Mouse (Mus musculus) hindbrain, embryonic 11.5 days (tissue): ENCODE results near the gene Srsf10. TPM values are rescaled to one million over a fixed set of nuclear protein-coding genes. Genes with fewer than 3 reads are reported as not detected.

Experiments
- ATAC-seq: fragments of 200-750 bp; cut with Nextera tagmentation; 2 replicates; pipeline ENCODE4 v1.8.0; 2017; ENCODE audit warnings: mild to moderate bottlenecking, moderate TSS enrichment, moderate library complexity; ENCODE audit not compliant: low FRiP score
- DNase-seq: peaks from one replicate; pipeline ENCODE4 v3.0.0-alpha.2; 2015; ENCODE audit warnings: low spot score
- H3K27ac ChIP-seq: fragments of 300-500 bp; sonication (generic); 2 replicates; pipeline ENCODE4 v1.5.1; 2014; ENCODE audit warnings: mild to moderate bottlenecking, low read depth, low read length
- H3K27me3 ChIP-seq: fragments of 300-500 bp; sonication (generic); 2 replicates; pipeline ENCODE4 v1.6.1; 2014; ENCODE audit warnings: mild to moderate bottlenecking, low read length, moderate library complexity, mixed read lengths; ENCODE audit not compliant: control insufficient read depth, insufficient read depth
- H3K36me3 ChIP-seq: fragments of 300-500 bp; sonication (generic); 2 replicates; pipeline ENCODE4 v1.6.1; 2014; ENCODE audit warnings: mild to moderate bottlenecking, low read length, moderate library complexity, mixed read lengths; ENCODE audit not compliant: control insufficient read depth, insufficient read depth
- H3K4me1 ChIP-seq: fragments of 300-500 bp; sonication (generic); replicated peaks from 2 replicates; pipeline ENCODE4 v1.6.1; 2014; ENCODE audit warnings: low read length, mixed read lengths; ENCODE audit not compliant: control insufficient read depth, insufficient read depth
- H3K4me2 ChIP-seq: fragments of 300-500 bp; sonication (generic); replicated peaks from 2 replicates; pipeline ENCODE4 v1.6.1; 2014; ENCODE audit warnings: mild to moderate bottlenecking, low read depth, low read length
- H3K4me3 ChIP-seq: fragments of 300-500 bp; sonication (generic); 2 replicates; pipeline ENCODE4 v1.5.1; 2014; ENCODE audit warnings: low read depth, low read length
- H3K9ac ChIP-seq: fragments of 300-500 bp; sonication (generic); 2 replicates; pipeline ENCODE4 v1.6.1; 2014; ENCODE audit warnings: low read depth, low read length
- H3K9me3 ChIP-seq: fragments of 300-500 bp; sonication (generic); 2 replicates; pipeline ENCODE4 v1.6.1; 2016; ENCODE audit warnings: low read length; ENCODE audit not compliant: control insufficient read depth
- WGBS: fragments of 180-500 bp; shearing (Covaris S2); extraction: QIAGEN DNeasy Blood & Tissue Kit; methylation state at CpG from one replicate; pipeline ENCODE4 v1.1.7; 2014; 5-methylcytosine and 5-hydroxymethylcytosine counted together
- polyA plus RNA-seq: library from polyadenylated mRNA; unstranded; fragments of >200 nt; fragmentation: Nextera tagmentation; extraction: Ambion mirVana; gene quantifications from 2 replicates; pipeline ENCODE4 v1.2.1, GENCODE M21; 2014

The Srsf10 gene
- polyA plus RNA-seq, 1 experiment from 2014 or later = 420 TPM

- WGBS = 72% methylated on average over 8 of the region's 9 CpGs
- no peaks in the 10 kb centered on the region for H3K9me3 ChIP-seq
Measured at GRCm38 (mm10) chr4:135898380-135899049, 43.0 kb downstream of the Srsf10 start.

GRCm38 (mm10) chr4:135899050-135899448 lies 43.5 kb downstream of the Srsf10 start:
- ATAC-seq (no peak), DNase-seq (no peak)
- Histone ChIP-seq H3K27me3 (no peaks in the 10 kb centered on the region), H3K4me1 (no peaks in the 10 kb centered on the region), H3K4me2 (no peak overlapping the region), H3K36me3 (no peaks in the 10 kb centered on the region), H3K4me3 (no peak overlapping the region), H3K9me3 (no peaks in the 10 kb centered on the region), H3K27ac (no peak overlapping the region), H3K9ac (no peak overlapping the region)
- WGBS = 84% methylated on average over 7 of the region's 7 CpGs

More at GRCm38 (mm10) chr4:135898380-135899049, 43.0 kb downstream of the Srsf10 start:
- H3K4me3 ChIP-seq = no peak overlapping the region
- no peaks in the 10 kb centered on the region for H3K36me3 ChIP-seq
- H3K4me2 ChIP-seq = no peak overlapping the region
- DNase-seq (no peak), ATAC-seq (no peak)
- H3K9ac ChIP-seq = no peak overlapping the region
- H3K27ac ChIP-seq = no peak overlapping the region
- H3K27me3 ChIP-seq = no peaks in the 10 kb centered on the region
- H3K4me1 ChIP-seq = no peaks in the 10 kb centered on the region

GRCm38 (mm10) chr4:135900008-135900407 lies 44.5 kb downstream of the Srsf10 start:
- DNase-seq (no peak), ATAC-seq (no peak)
- WGBS = 91% methylated on average over 5 of the region's 5 CpGs
- Histone ChIP-seq H3K36me3 (no peaks in the 10 kb centered on the region), H3K4me1 (no peaks in the 10 kb centered on the region), H3K4me2 (no peak overlapping the region), H3K27ac (no peak overlapping the region), H3K9ac (no peak overlapping the region), H3K27me3 (no peaks in the 10 kb centered on the region), H3K4me3 (no peak overlapping the region), H3K9me3 (no peaks in the 10 kb centered on the region)

- H3K4me1 ChIP-seq = no peaks in the 10 kb centered on the region
- no peak overlapping the region for H3K4me2 ChIP-seq
- no peaks in the 10 kb centered on the region for H3K27me3 ChIP-seq
- ATAC-seq = no peak
- no peaks in the 10 kb centered on the region for H3K36me3 ChIP-seq
- WGBS = 87% methylated on average over 4 of the region's 4 CpGs
- no peak for DNase-seq
- H3K4me3 ChIP-seq = no peak overlapping the region
- no peak overlapping the region for H3K9ac ChIP-seq
- H3K27ac ChIP-seq = no peak overlapping the region
- no peaks in the 10 kb centered on the region for H3K9me3 ChIP-seq
Measured at GRCm38 (mm10) chr4:135902606-135903242, 47.2 kb downstream of the Srsf10 start.

GRCm38 (mm10) chr4:135904810-135905209 lies 49.3 kb downstream of the Srsf10 start:
- WGBS = 70% methylated on average over 1 of the region's 1 CpGs
- Histone ChIP-seq H3K4me3 (no peak overlapping the region), H3K4me1 (no peaks in the 10 kb centered on the region), H3K27ac (no peak overlapping the region), H3K9ac (no peak overlapping the region), H3K9me3 (no peaks in the 10 kb centered on the region), H3K4me2 (no peak overlapping the region), H3K27me3 (no peaks in the 10 kb centered on the region), H3K36me3 (no peaks in the 10 kb centered on the region)
- DNase-seq = no peak
- ATAC-seq = no peak

- Histone ChIP-seq H3K36me3 (no peaks in the 10 kb centered on the region), H3K4me2 (no peak overlapping the region), H3K9me3 (no peaks in the 10 kb centered on the region), H3K4me3 (no peak overlapping the region), H3K27ac (no peak overlapping the region), H3K9ac (no peak overlapping the region), H3K4me1 (no peaks in the 10 kb centered on the region), H3K27me3 (no peaks in the 10 kb centered on the region)
- 97% methylated on average over 3 of the region's 3 CpGs for WGBS
- DNase-seq = no peak
- no peak for ATAC-seq
Measured at GRCm38 (mm10) chr4:135906633-135907032, 51.1 kb downstream of the Srsf10 start.

GRCm38 (mm10) chr4:135909326-135910066 lies 53.9 kb downstream of the Srsf10 start:
- Histone ChIP-seq H3K9me3 (no peaks in the 10 kb centered on the region), H3K27ac (no peak overlapping the region), H3K4me1 (no peaks in the 10 kb centered on the region), H3K27me3 (no peaks in the 10 kb centered on the region), H3K9ac (no peak overlapping the region), H3K4me3 (no peak overlapping the region), H3K4me2 (no peak overlapping the region), H3K36me3 (no peaks in the 10 kb centered on the region)
- ATAC-seq (no peak), DNase-seq (no peak)
- 74% methylated on average over 13 of the region's 13 CpGs for WGBS

- no peaks in the 10 kb centered on the region for H3K4me1 ChIP-seq
- no peak overlapping the region for H3K4me3 ChIP-seq
- WGBS = 74% methylated on average over 7 of the region's 7 CpGs
- no peaks in the 10 kb centered on the region for H3K36me3 ChIP-seq
- DNase-seq (no peak), ATAC-seq (no peak)
- H3K27ac ChIP-seq = no peak overlapping the region
- no peaks in the 10 kb centered on the region for H3K9me3 ChIP-seq
- no peaks in the 10 kb centered on the region for H3K27me3 ChIP-seq
- no peak overlapping the region for H3K9ac ChIP-seq
- no peak overlapping the region for H3K4me2 ChIP-seq
Measured at GRCm38 (mm10) chr4:135911531-135911930, 56.0 kb downstream of the Srsf10 start.
